Mouse (Mus musculus) G1E (cell line): ENCODE measurements around the gene Gm17428. TPM values are rescaled to one million over a fixed set of nuclear protein-coding genes. Genes with fewer than 3 reads are reported as not detected.

Experiments used
- ATAC-seq: 2 replicates; pipeline ENCODE4 v1.8.0; 2016; ENCODE audit warnings: mild to moderate bottlenecking; ENCODE audit not compliant: insufficient number of reproducible peaks, poor library complexity, low FRiP score, severe bottlenecking; ENCODE audit errors: extremely low read depth
- DNase-seq: peaks from one replicate; pipeline ENCODE4 v3.0.0; 2012; ENCODE audit warnings: low spot score
- H3K27me3 ChIP-seq: 2 replicates; pipeline ENCODE4 v1.6.1; 2012; ENCODE audit warnings: mild to moderate bottlenecking, low read length, inconsistent platforms; ENCODE audit not compliant: insufficient read depth
- H3K36me3 ChIP-seq: replicated peaks from 2 replicates; pipeline ENCODE3; 2012; ENCODE audit warnings: mild to moderate bottlenecking, inconsistent platforms
- H3K4me1 ChIP-seq: 2 replicates; pipeline ENCODE4 v1.6.1; 2012; ENCODE audit warnings: low read depth, low read length, inconsistent platforms, mixed read lengths; ENCODE audit not compliant: insufficient read depth
- H3K4me3 ChIP-seq: 2 replicates; pipeline ENCODE4 v1.5.1; 2012; ENCODE audit warnings: low read depth, mild to moderate bottlenecking, inconsistent platforms, low read length, moderate library complexity, mixed read lengths
- H3K9me3 ChIP-seq: replicated peaks from 2 replicates; pipeline ENCODE4 v1.6.1; 2012; ENCODE audit warnings: inconsistent platforms
- CTCF ChIP-seq: IDR thresholded peaks from 2 replicates; pipeline ENCODE4 v1.5.1; 2012; ENCODE audit warnings: low read depth, low read length, inconsistent platforms, mixed read lengths
- GATA1 ChIP-seq: IDR thresholded peaks from 2 replicates; pipeline ENCODE4 v1.6.1; 2012; ENCODE audit warnings: borderline replicate concordance, low read length, inconsistent platforms, mixed read lengths
- GATA2 ChIP-seq: IDR thresholded peaks from 2 replicates; pipeline ENCODE4 v1.6.1; 2012; ENCODE audit warnings: low read depth, low read length, inconsistent platforms, borderline replicate concordance
- POLR2AphosphoS5 ChIP-seq: IDR thresholded peaks from 2 replicates; pipeline ENCODE4 v1.6.1; 2012; ENCODE audit warnings: low read depth, low read length, inconsistent platforms; ENCODE audit not compliant: insufficient replicate concordance
- TAL1 ChIP-seq: conservative IDR thresholded peaks from 2 replicates; pipeline ENCODE4 v1.6.1; 2012; ENCODE audit warnings: low read depth, low read length, inconsistent platforms, mixed read lengths
- polyA plus RNA-seq: library from polyadenylated mRNA; stranded (reverse); fragments of >175 nt; gene quantifications from 2 replicates; pipeline ENCODE4 v1.2.3, GENCODE M21; 2012
- total RNA-seq, 2 experiments: library from RNA; stranded (forward) in 1 of 2; stranded (reverse) in 1 of 2; fragments of 200-1000 nt in 1 of 2; fragments of >200 nt in 1 of 2; fragmentation: Nextera tagmentation in 1 of 2; gene quantifications; 2 replicates each; pipeline ENCODE4 v1.2.3; 2014 to 2017

The Gm17428 gene
- total RNA-seq (2014; fragmentation: Nextera tagmentation) (not detected in 2 replicates), total RNA-seq (2017) (not detected in 2 replicates), polyA plus RNA-seq (not detected in 2 replicates)

DNA sequence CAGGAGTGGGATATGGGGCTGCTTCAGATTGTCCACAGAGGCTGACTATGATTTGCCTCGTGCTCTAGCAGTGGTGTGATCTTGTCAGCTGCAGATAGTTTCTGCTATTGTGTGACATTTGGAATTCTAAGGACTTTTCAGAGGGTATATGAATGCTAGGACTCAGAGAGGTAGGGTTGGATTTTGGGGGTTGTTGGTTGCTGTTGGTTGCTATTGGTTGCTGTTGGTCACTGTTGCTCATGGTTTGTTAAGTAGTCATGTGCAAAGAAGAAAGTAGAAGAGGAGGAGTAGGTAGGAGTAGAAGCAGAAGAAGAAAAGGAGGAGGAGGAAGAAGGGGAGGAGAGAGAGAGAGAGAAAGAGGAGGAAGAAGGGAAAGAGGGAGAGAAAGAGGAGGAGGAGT, at the start of gene Gm17428:
Gene Gm17428 (plus strand): TSS at position 301 of the 400 bp plus-strand sequence.
- Histone ChIP-seq H3K36me3 (no peaks in the 10 kb centered on the region), H3K4me1 (no peaks in the 10 kb centered on the region), H3K27me3 (peaks cover 38% of the 10 kb centered on the region), H3K9me3 (no peaks in the 10 kb centered on the region), H3K4me3 (no peak within 1 kb of the TSS)
- no peak for DNase-seq
- no peak for ATAC-seq
- TF ChIP-seq TAL1 = no peak
- no peak for TF ChIP-seq CTCF
- no peak for TF ChIP-seq POLR2AphosphoS5
- TF ChIP-seq GATA1 = no peak
- TF ChIP-seq GATA2 = no peak

GRCm38 (mm10) chr14:54927296-54927695, 49.4 kb upstream of the Gm17428 start:
- Histone ChIP-seq H3K4me1 (peaks cover 8% of the 10 kb centered on the region), H3K4me3 (no peak overlapping the region), H3K27me3 (peaks cover 56% of the 10 kb centered on the region), H3K9me3 (no peaks in the 10 kb centered on the region), H3K36me3 (no peaks in the 10 kb centered on the region)
- ATAC-seq (no peak), DNase-seq (no peak)
- no peak for TF ChIP-seq TAL1
- no peak for TF ChIP-seq CTCF
- no peak for TF ChIP-seq POLR2AphosphoS5
- no peak for TF ChIP-seq GATA1
- no peak for TF ChIP-seq GATA2

DNA sequence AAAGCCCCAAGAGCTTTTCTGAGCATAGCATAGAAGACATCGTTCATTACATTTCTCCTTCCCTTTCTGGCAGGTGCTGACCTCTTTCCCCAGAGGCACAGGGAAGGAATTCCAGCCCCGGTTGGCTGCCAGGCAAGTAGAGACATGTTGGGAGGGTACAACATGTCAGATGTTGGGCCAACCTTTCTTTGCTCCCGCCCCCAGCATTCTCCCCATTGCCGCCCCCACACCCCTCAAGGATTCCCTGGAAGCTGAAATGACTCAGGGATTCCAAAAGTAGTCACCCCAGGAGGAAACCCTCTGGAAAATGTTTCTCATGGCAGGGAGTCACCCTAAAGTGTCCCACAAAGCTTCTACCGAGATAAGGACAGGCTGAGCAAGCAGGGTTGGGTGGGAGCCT, 46.9 kb upstream of the Gm17428 start:
- DNase-seq (no peak), ATAC-seq (no peak)
- Histone ChIP-seq H3K36me3 (no peaks in the 10 kb centered on the region), H3K4me1 (peaks cover under 1% of the 10 kb centered on the region), H3K9me3 (no peaks in the 10 kb centered on the region), H3K27me3 (peaks cover 46% of the 10 kb centered on the region), H3K4me3 (no peak overlapping the region)
- no peak for TF ChIP-seq TAL1
- TF ChIP-seq POLR2AphosphoS5 = no peak
- TF ChIP-seq GATA1 = no peak
- TF ChIP-seq CTCF = no peak
- no peak for TF ChIP-seq GATA2

GRCm38 (mm10) chr14:54930431-54930830, 46.3 kb upstream of the Gm17428 start:
- H3K9me3 ChIP-seq = no peaks in the 10 kb centered on the region
- H3K27me3 ChIP-seq = peaks cover 44% of the 10 kb centered on the region
- DNase-seq (no peak), ATAC-seq (no peak)
- H3K4me3 ChIP-seq = no peak overlapping the region
- no peaks in the 10 kb centered on the region; the same call in 1 of the 2 replicates for H3K4me1 ChIP-seq
- TF ChIP-seq GATA1 (no peak), TAL1 (no peak), POLR2AphosphoS5 (no peak), GATA2 (no peak), CTCF (no peak)
- H3K36me3 ChIP-seq = no peaks in the 10 kb centered on the region

GRCm38 (mm10) chr14:54932645-54933150, 44.0 kb upstream of the Gm17428 start, which contains the start of gene Il25:
Gene Il25, plus strand, starts transcription at chr14:54932695.
- no peak within 1 kb of the TSS for H3K4me3 ChIP-seq
- no peak for TF ChIP-seq GATA1
- TF ChIP-seq POLR2AphosphoS5 = no peak
- TF ChIP-seq CTCF = no peak
- no peak for TF ChIP-seq TAL1
- TF ChIP-seq GATA2 = no peak
- no peaks in the 10 kb centered on the region for H3K36me3 ChIP-seq
- DNase-seq (no peak), ATAC-seq (no peak)
- H3K27me3 ChIP-seq = peaks cover 32% of the 10 kb centered on the region
- no peaks in the 10 kb centered on the region for H3K9me3 ChIP-seq
- no peaks in the 10 kb centered on the region for H3K4me1 ChIP-seq

DNA sequence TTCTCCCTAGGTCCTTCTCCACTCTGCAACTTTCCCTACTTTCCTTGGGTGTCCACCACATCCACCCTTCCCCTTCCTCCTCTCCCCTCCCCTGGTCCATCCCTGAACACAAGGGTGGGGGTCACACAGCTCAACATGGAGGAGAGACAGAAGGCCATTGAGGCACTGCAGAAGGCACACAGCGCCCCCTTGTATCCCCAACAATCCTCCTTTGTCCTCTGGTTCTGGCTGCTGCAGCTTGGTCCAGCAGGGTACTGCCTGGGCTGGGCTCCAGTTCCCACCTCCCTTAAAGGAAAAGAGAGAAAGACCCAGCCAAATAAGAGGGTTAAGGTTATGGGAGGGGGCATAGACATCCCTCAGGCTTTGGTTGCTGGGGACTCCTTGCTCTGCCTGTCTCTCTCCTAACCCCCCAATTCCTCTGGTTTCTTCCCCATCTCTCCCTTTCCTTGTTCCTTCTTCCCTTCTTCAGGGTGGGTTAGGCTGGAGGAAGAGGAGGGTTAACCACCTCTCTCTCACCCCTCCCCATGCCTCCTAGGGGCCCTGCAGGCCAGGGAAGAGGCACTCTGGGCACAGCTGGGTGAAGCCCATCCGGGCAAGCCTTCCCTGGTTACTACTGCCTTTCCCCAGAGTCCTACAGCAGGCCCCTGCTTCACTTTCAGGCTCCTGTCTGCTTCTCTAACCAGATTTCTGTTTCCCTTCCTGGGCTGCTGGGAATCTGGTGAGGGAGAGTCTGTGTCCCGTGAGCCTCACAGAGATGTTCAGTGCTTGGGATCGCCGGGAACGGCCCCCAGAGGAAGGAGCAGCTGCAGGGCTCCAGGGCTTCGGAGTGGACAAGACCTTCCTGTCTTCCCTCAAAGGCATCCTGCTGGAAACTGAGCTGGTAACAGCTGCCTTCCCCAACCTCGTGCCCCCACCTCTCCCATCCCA, 40.6 kb upstream of the Gm17428 start, which contains the start of gene Cmtm5:
Gene Cmtm5 (plus strand): TSS at position 358 of the 927 bp plus-strand sequence.
- TF ChIP-seq TAL1 (no peak), CTCF (no peak), POLR2AphosphoS5 (no peak), GATA1 (no peak), GATA2 (no peak)
- Histone ChIP-seq H3K27me3 (peaks cover 33% of the 10 kb centered on the region), H3K4me3 (no peak within 1 kb of the TSS), H3K4me1 (no peaks in the 10 kb centered on the region), H3K9me3 (no peaks in the 10 kb centered on the region), H3K36me3 (no peaks in the 10 kb centered on the region)
- ATAC-seq = no peak
- no peak for DNase-seq
